Mouse (Mus musculus) ovary, postnatal 36 days (tissue): ENCODE measurements around the gene Med21.

Experiments used
- DNase-seq: peaks from one replicate; pipeline ENCODE4 v3.0.0; 2022; ENCODE audit warnings: low spot score, mixed read lengths

The Med21 gene

GRCm38 (mm10) chr6:146642276-146643183 is at the start of gene Med21, which contains the start of gene Tm7sf3:
TSS of gene Med21 (plus strand) at chr6:146642547.
TSS of gene Tm7sf3 (minus strand) at chr6:146642824.
- peak; percentile 98 for DNase-seq

GRCm38 (mm10) chr6:146602601-146603000 is 39.7 kb upstream of the Med21 start:
- DNase-seq, result no peak

- DNase-seq, result no peak
These were observed 38.7 kb upstream of the Med21 start for GRCm38 (mm10) chr6:146603651-146604050.

GRCm38 (mm10) chr6:146611385-146611784 is 31.0 kb upstream of the Med21 start:
- DNase-seq, result no peak

- no peak for DNase-seq
These were observed 30.4 kb upstream of the Med21 start for GRCm38 (mm10) chr6:146611897-146612296.

- no peak for DNase-seq
These were observed 29.6 kb upstream of the Med21 start for GRCm38 (mm10) chr6:146612736-146613135.

- DNase-seq, result no peak
These were observed 28.4 kb upstream of the Med21 start for GRCm38 (mm10) chr6:146613907-146614306.

- no peak for DNase-seq
These were observed 27.8 kb upstream of the Med21 start for GRCm38 (mm10) chr6:146614541-146614940.

GRCm38 (mm10) chr6:146615891-146616290 is 26.5 kb upstream of the Med21 start:
- DNase-seq, result no peak

GRCm38 (mm10) chr6:146616670-146617069 is 25.7 kb upstream of the Med21 start:
- DNase-seq, result no peak

GRCm38 (mm10) chr6:146628123-146628522 is 14.2 kb upstream of the Med21 start:
- no peak for DNase-seq

- no peak for DNase-seq
These were observed 12.3 kb upstream of the Med21 start for GRCm38 (mm10) chr6:146629781-146630756.

- DNase-seq, result no peak
These were observed 11.4 kb upstream of the Med21 start for GRCm38 (mm10) chr6:146630961-146631360.

GRCm38 (mm10) chr6:146631847-146632246 is 10.5 kb upstream of the Med21 start:
- no peak for DNase-seq

GRCm38 (mm10) chr6:146632403-146632802 is 9.9 kb upstream of the Med21 start:
- DNase-seq, result no peak

GRCm38 (mm10) chr6:146633097-146633496 is 9.2 kb upstream of the Med21 start:
- no peak for DNase-seq

- DNase-seq, result peak; percentile 20
These were observed 8.7 kb upstream of the Med21 start for GRCm38 (mm10) chr6:146633629-146634014.

GRCm38 (mm10) chr6:146634015-146634722 is 8.2 kb upstream of the Med21 start:
- peak; percentile 83 for DNase-seq

- no peak for DNase-seq
These were observed 7.4 kb upstream of the Med21 start for GRCm38 (mm10) chr6:146634759-146635606.

- DNase-seq, result no peak
These were observed 5.9 kb upstream of the Med21 start for GRCm38 (mm10) chr6:146636482-146636881.
